Mouse (Mus musculus) midbrain, embryonic 12.5 days (tissue): ENCODE results near the gene Dirc2. TPM values are rescaled to one million over a fixed set of nuclear protein-coding genes. Genes with fewer than 3 reads are reported as not detected.

ENCODE experiments used
- ATAC-seq: fragments of 200-750 bp; cut with Nextera tagmentation; 2 replicates; pipeline ENCODE4 v1.8.0; 2017; ENCODE audit warnings: low read depth, moderate TSS enrichment, moderate library complexity; ENCODE audit not compliant: low FRiP score
- H3K27ac ChIP-seq: fragments of 300-500 bp; sonication (generic); replicated peaks from 2 replicates; pipeline ENCODE4 v1.5.1; 2016; ENCODE audit warnings: mild to moderate bottlenecking
- H3K27me3 ChIP-seq: fragments of 300-500 bp; sonication (generic); 2 replicates; pipeline ENCODE4 v1.6.1; 2016; ENCODE audit warnings: mild to moderate bottlenecking
- H3K36me3 ChIP-seq: fragments of 300-500 bp; sonication (generic); 2 replicates; pipeline ENCODE4 v1.6.1; 2016
- H3K4me1 ChIP-seq: fragments of 300-500 bp; sonication (generic); 2 replicates; pipeline ENCODE4 v1.6.1; 2016
- H3K4me2 ChIP-seq: fragments of 300-500 bp; sonication (generic); replicated peaks from 2 replicates; pipeline ENCODE4 v1.6.1; 2016; ENCODE audit warnings: mild to moderate bottlenecking, moderate library complexity
- H3K4me3 ChIP-seq: fragments of 300-500 bp; sonication (generic); 2 replicates; pipeline ENCODE4 v1.5.1; 2016; ENCODE audit warnings: mild to moderate bottlenecking
- H3K9ac ChIP-seq: fragments of 300-500 bp; sonication (generic); replicated peaks from 2 replicates; pipeline ENCODE4 v1.6.1; 2016; ENCODE audit warnings: mild to moderate bottlenecking, moderate library complexity
- H3K9me3 ChIP-seq: fragments of 300-500 bp; sonication (generic); 2 replicates; pipeline ENCODE4 v1.6.1; 2016; ENCODE audit warnings: mild to moderate bottlenecking
- WGBS: fragments of 180-500 bp; shearing (Covaris S2); methylation state at CpG from one replicate; pipeline ENCODE4 v1.1.7; 2016; 5-methylcytosine and 5-hydroxymethylcytosine counted together
- polyA plus RNA-seq: library from polyadenylated mRNA; unstranded; fragments of >200 nt; fragmentation: Nextera tagmentation; extraction: Ambion mirVana; gene quantifications from 2 replicates; pipeline ENCODE4 v1.2.1, GENCODE M21; 2016

Dirc2 gene
- polyA plus RNA-seq, 1 experiment from 2014 or later = 24.5 TPM

GRCm38 (mm10) chr16:35771141-35771540 lies 2.0 kb upstream of the Dirc2 start:
- Histone ChIP-seq H3K9ac (0 out of 2 replicates have a peak overlapping the region, but pooled peaks have one; percentile 78), H3K4me2 (peak overlapping the region; percentile 88), H3K4me1 (peaks cover 31% of the 10 kb centered on the region), H3K4me3 (peak overlapping the region; percentile 80), H3K27ac (no peak overlapping the region), H3K9me3 (no peaks in the 10 kb centered on the region), H3K27me3 (no peaks in the 10 kb centered on the region), H3K36me3 (no peaks in the 10 kb centered on the region)
- ATAC-seq = no peak
- 29% methylated on average over 8 of the region's 8 CpGs for WGBS

GRCm38 (mm10) chr16:35769878-35770657 lies 912 bp upstream of the Dirc2 start, which contains the start of gene Hspbap1:
Gene Hspbap1 (plus strand): TSS chr16:35770375.
- under 1% methylated on average over 51 of the region's 51 CpGs for WGBS

GRCm38 (mm10) chr16:35768469-35768784 lies 729 bp downstream of the Dirc2 start:
- peak overlapping the region; percentile 83; the same call in 1 of the 2 replicates for H3K27ac ChIP-seq

More at GRCm38 (mm10) chr16:35769878-35770657, 912 bp upstream of the Dirc2 start, which contains the start of gene Hspbap1:
- ATAC-seq = peak; percentile 76
- Histone ChIP-seq H3K36me3 (no peaks in the 10 kb centered on the region), H3K27me3 (no peaks in the 10 kb centered on the region), H3K9me3 (no peaks in the 10 kb centered on the region), H3K4me1 (peaks cover 31% of the 10 kb centered on the region), H3K27ac (peak within 1 kb of the TSS; percentile 83), H3K4me2 (peak within 1 kb of the TSS; percentile 88), H3K4me3 (peak within 1 kb of the TSS; percentile 80), H3K9ac (peak within 1 kb of the TSS; percentile 94)

GRCm38 (mm10) chr16:35766366-35766765 lies 2.8 kb downstream of the Dirc2 start:
- Histone ChIP-seq H3K27ac (no peak overlapping the region), H3K4me3 (no peak overlapping the region), H3K36me3 (no peaks in the 10 kb centered on the region), H3K4me1 (peaks cover 26% of the 10 kb centered on the region), H3K27me3 (no peaks in the 10 kb centered on the region), H3K9me3 (no peaks in the 10 kb centered on the region), H3K9ac (no peak overlapping the region), H3K4me2 (no peak overlapping the region)
- ATAC-seq = no peak
- 76% methylated on average over 3 of the region's 3 CpGs for WGBS

More at GRCm38 (mm10) chr16:35768469-35768784, 729 bp downstream of the Dirc2 start:
- Histone ChIP-seq H3K4me2 (peak overlapping the region; percentile 88), H3K4me3 (peak overlapping the region; percentile 80), H3K4me1 (peaks cover 31% of the 10 kb centered on the region), H3K27me3 (no peaks in the 10 kb centered on the region), H3K9ac (peak overlapping the region; percentile 94), H3K36me3 (no peaks in the 10 kb centered on the region), H3K9me3 (no peaks in the 10 kb centered on the region)
- 25% methylated on average over 6 of the region's 6 CpGs for WGBS
- no peak for ATAC-seq

- H3K27ac ChIP-seq = no peak overlapping the region
- H3K27me3 ChIP-seq = no peaks in the 10 kb centered on the region
- no peak for ATAC-seq
- no peaks in the 10 kb centered on the region for H3K36me3 ChIP-seq
- H3K4me1 ChIP-seq = peaks cover 18% of the 10 kb centered on the region
- H3K9ac ChIP-seq = no peak overlapping the region
- H3K4me3 ChIP-seq = no peak overlapping the region
- H3K9me3 ChIP-seq = no peaks in the 10 kb centered on the region
- WGBS = 87% methylated on average over 2 of the region's 2 CpGs
- no peak overlapping the region for H3K4me2 ChIP-seq
These were observed 3.7 kb downstream of the Dirc2 start for GRCm38 (mm10) chr16:35765449-35765848.

GRCm38 (mm10) chr16:35764941-35765340 lies 4.2 kb downstream of the Dirc2 start:
- H3K27me3 ChIP-seq = no peaks in the 10 kb centered on the region
- H3K9ac ChIP-seq = no peak overlapping the region
- peaks cover 18% of the 10 kb centered on the region for H3K4me1 ChIP-seq
- H3K27ac ChIP-seq = no peak overlapping the region
- WGBS = 86% methylated on average over 1 of the region's 1 CpGs
- no peak overlapping the region for H3K4me2 ChIP-seq
- no peak for ATAC-seq
- no peaks in the 10 kb centered on the region for H3K9me3 ChIP-seq
- H3K4me3 ChIP-seq = no peak overlapping the region
- no peaks in the 10 kb centered on the region for H3K36me3 ChIP-seq

- no peaks in the 10 kb centered on the region for H3K9me3 ChIP-seq
- H3K4me2 ChIP-seq = no peak overlapping the region
- H3K27me3 ChIP-seq = no peaks in the 10 kb centered on the region
- 87% methylated on average over 10 of the region's 11 CpGs for WGBS
- no peak overlapping the region for H3K9ac ChIP-seq
- no peak overlapping the region for H3K27ac ChIP-seq
- no peak for ATAC-seq
- H3K4me3 ChIP-seq = no peak overlapping the region
- peaks cover 13% of the 10 kb centered on the region for H3K4me1 ChIP-seq
- no peaks in the 10 kb centered on the region for H3K36me3 ChIP-seq
These were observed 5.4 kb downstream of the Dirc2 start for GRCm38 (mm10) chr16:35763590-35764296.

- Histone ChIP-seq H3K4me3 (no peak overlapping the region), H3K4me1 (no peaks in the 10 kb centered on the region), H3K4me2 (no peak overlapping the region), H3K27ac (no peak overlapping the region), H3K27me3 (no peaks in the 10 kb centered on the region), H3K9me3 (no peaks in the 10 kb centered on the region), H3K36me3 (no peaks in the 10 kb centered on the region), H3K9ac (no peak overlapping the region)
- 90% methylated on average over 5 of the region's 5 CpGs for WGBS
- no peak for ATAC-seq
These were observed 9.8 kb downstream of the Dirc2 start for GRCm38 (mm10) chr16:35759401-35759800.

- WGBS = 85% methylated on average over 9 of the region's 9 CpGs
- H3K4me2 ChIP-seq = no peak overlapping the region
- no peaks in the 10 kb centered on the region for H3K36me3 ChIP-seq
- no peak overlapping the region for H3K4me3 ChIP-seq
- H3K9ac ChIP-seq = no peak overlapping the region
- H3K27me3 ChIP-seq = no peaks in the 10 kb centered on the region
- no peaks in the 10 kb centered on the region for H3K4me1 ChIP-seq
- ATAC-seq = no peak
- H3K27ac ChIP-seq = no peak overlapping the region
- H3K9me3 ChIP-seq = no peaks in the 10 kb centered on the region
These were observed 12.5 kb downstream of the Dirc2 start for GRCm38 (mm10) chr16:35756697-35757096.

- no peaks in the 10 kb centered on the region for H3K9me3 ChIP-seq
- H3K4me1 ChIP-seq = no peaks in the 10 kb centered on the region
- H3K9ac ChIP-seq = no peak overlapping the region
- no peak for ATAC-seq
- H3K36me3 ChIP-seq = no peaks in the 10 kb centered on the region
- no peaks in the 10 kb centered on the region for H3K27me3 ChIP-seq
- H3K4me2 ChIP-seq = no peak overlapping the region
- H3K27ac ChIP-seq = no peak overlapping the region
- no peak overlapping the region for H3K4me3 ChIP-seq
- WGBS = 84% methylated on average over 6 of the region's 6 CpGs
These were observed 13.4 kb downstream of the Dirc2 start for GRCm38 (mm10) chr16:35755502-35756334.

- Histone ChIP-seq H3K36me3 (no peaks in the 10 kb centered on the region), H3K4me1 (no peaks in the 10 kb centered on the region), H3K4me2 (no peak overlapping the region), H3K9me3 (no peaks in the 10 kb centered on the region), H3K4me3 (no peak overlapping the region), H3K27me3 (no peaks in the 10 kb centered on the region), H3K9ac (no peak overlapping the region), H3K27ac (no peak overlapping the region)
- ATAC-seq = no peak
- 96% methylated on average over 5 of the region's 5 CpGs for WGBS
These were observed 15.2 kb downstream of the Dirc2 start for GRCm38 (mm10) chr16:35753926-35754325.
